Mouse (Mus musculus) intestine, postnatal 0 days (tissue): Measurements from ENCODE around the gene Ccl6. TPM values are rescaled to one million over a fixed set of nuclear protein-coding genes. Genes with fewer than 3 reads are reported as not detected.
A peak's percentile ranks its signal among the peaks of the same experiment; 100 is the strongest.

Experiments
- ATAC-seq: fragments of 200-750 bp; cut with Nextera tagmentation; 2 replicates; pipeline ENCODE4 v1.8.0; 2017; ENCODE audit warnings: mild to moderate bottlenecking, moderate TSS enrichment, moderate library complexity
- H3K27ac ChIP-seq: fragments of 300-500 bp; sonication (generic); 2 replicates; pipeline ENCODE4 v1.5.1; 2014; ENCODE audit warnings: mild to moderate bottlenecking, low read depth, low read length, moderate library complexity
- H3K27me3 ChIP-seq: fragments of 300-500 bp; sonication (generic); replicated peaks from 2 replicates; pipeline ENCODE4 v1.6.1; 2014; ENCODE audit warnings: low read length, mixed read lengths; ENCODE audit not compliant: control insufficient read depth, insufficient read depth
- H3K36me3 ChIP-seq: fragments of 300-500 bp; sonication (generic); 2 replicates; pipeline ENCODE4 v1.6.1; 2014; ENCODE audit warnings: mild to moderate bottlenecking, moderate library complexity; ENCODE audit not compliant: control insufficient read depth, insufficient read depth
- H3K4me1 ChIP-seq: fragments of 300-500 bp; sonication (generic); replicated peaks from 2 replicates; pipeline ENCODE4 v1.6.1; 2014; ENCODE audit warnings: antibody characterized with exemption, low read length, mixed read lengths; ENCODE audit not compliant: control insufficient read depth, insufficient read depth
- H3K4me2 ChIP-seq: fragments of 300-500 bp; sonication (generic); replicated peaks from 2 replicates; pipeline ENCODE4 v1.6.1; 2014; ENCODE audit warnings: low read depth, mild to moderate bottlenecking, moderate library complexity
- H3K4me3 ChIP-seq: fragments of 300-500 bp; sonication (generic); 2 replicates; pipeline ENCODE4 v1.5.1; 2014; ENCODE audit warnings: low read depth, low read length
- H3K9ac ChIP-seq: fragments of 300-500 bp; sonication (generic); 2 replicates; pipeline ENCODE4 v1.6.1; 2014; ENCODE audit warnings: mild to moderate bottlenecking, low read depth, low read length
- H3K9me3 ChIP-seq: fragments of 300-500 bp; sonication (generic); 2 replicates; pipeline ENCODE4 v1.6.1; 2016; ENCODE audit warnings: mixed run types; ENCODE audit not compliant: control insufficient read depth
- CTCF ChIP-seq: sonication (generic); IDR thresholded peaks from 2 replicates; pipeline ENCODE4 v1.5.1; 2016; ENCODE audit warnings: low read depth, mild to moderate bottlenecking, control low read depth, antibody characterized with exemption, moderate library complexity
- WGBS: fragments of 180-500 bp; shearing (Covaris S2); extraction: QIAGEN DNeasy Blood & Tissue Kit; methylation state at CpG from one replicate; pipeline ENCODE4 v1.1.7; 2014; 5-methylcytosine and 5-hydroxymethylcytosine counted together
- polyA plus RNA-seq: library from polyadenylated mRNA; unstranded; fragments of >200 nt; fragmentation: Nextera tagmentation; extraction: Ambion mirVana; gene quantifications from 2 replicates; pipeline ENCODE4 v1.2.1, GENCODE M21; 2015

Gene Ccl6
- polyA plus RNA-seq, 1 experiment from 2014 or later, result 100 TPM

- WGBS, result 69% methylated on average over 2 of the region's 2 CpGs
- TF ChIP-seq CTCF, result peak; percentile 24; the same call in 1 of the 2 replicates
- no peaks in the 10 kb centered on the region for H3K27me3 ChIP-seq
- H3K4me3 ChIP-seq, result no peak overlapping the region
- no peaks in the 10 kb centered on the region for H3K4me1 ChIP-seq
- no peak overlapping the region for H3K27ac ChIP-seq
- no peaks in the 10 kb centered on the region for H3K36me3 ChIP-seq
- no peak for ATAC-seq
- no peak overlapping the region for H3K4me2 ChIP-seq
- H3K9ac ChIP-seq, result no peak overlapping the region
- no peaks in the 10 kb centered on the region for H3K9me3 ChIP-seq
Observed at GRCm38 (mm10) chr11:83584232-83584631, 8.7 kb downstream of the Ccl6 start.

- no peak overlapping the region for H3K27ac ChIP-seq
- no peaks in the 10 kb centered on the region for H3K4me1 ChIP-seq
- no peaks in the 10 kb centered on the region for H3K27me3 ChIP-seq
- H3K9ac ChIP-seq, result no peak overlapping the region
- H3K4me3 ChIP-seq, result no peak overlapping the region
- no peak for ATAC-seq
- no peak overlapping the region for H3K4me2 ChIP-seq
- no peak for TF ChIP-seq CTCF
- no peaks in the 10 kb centered on the region for H3K36me3 ChIP-seq
- H3K9me3 ChIP-seq, result no peaks in the 10 kb centered on the region
Observed at GRCm38 (mm10) chr11:83583450-83583754, 9.5 kb downstream of the Ccl6 start.

- 52% methylated on average over 4 of the region's 4 CpGs for WGBS
- H3K9ac ChIP-seq, result no peak overlapping the region
- H3K4me2 ChIP-seq, result no peak overlapping the region
- no peaks in the 10 kb centered on the region for H3K36me3 ChIP-seq
- no peaks in the 10 kb centered on the region for H3K9me3 ChIP-seq
- no peaks in the 10 kb centered on the region for H3K27me3 ChIP-seq
- no peak for TF ChIP-seq CTCF
- no peak overlapping the region for H3K27ac ChIP-seq
- H3K4me1 ChIP-seq, result no peaks in the 10 kb centered on the region
- H3K4me3 ChIP-seq, result no peak overlapping the region
- no peak for ATAC-seq
Observed at GRCm38 (mm10) chr11:83582626-83583449, 10.0 kb downstream of the Ccl6 start.

- Histone ChIP-seq H3K36me3 (no peaks in the 10 kb centered on the region), H3K27me3 (no peaks in the 10 kb centered on the region), H3K4me3 (no peak overlapping the region), H3K9me3 (no peaks in the 10 kb centered on the region), H3K4me1 (no peaks in the 10 kb centered on the region), H3K9ac (no peak overlapping the region), H3K4me2 (no peak overlapping the region), H3K27ac (no peak overlapping the region)
- TF ChIP-seq CTCF, result no peak
- no peak for ATAC-seq
- 73% methylated on average over 4 of the region's 4 CpGs for WGBS
Observed at GRCm38 (mm10) chr11:83581626-83582610, 11.0 kb downstream of the Ccl6 start.

- H3K4me2 ChIP-seq, result no peak overlapping the region
- no peak overlapping the region for H3K4me3 ChIP-seq
- WGBS, result 58% methylated on average over 1 of the region's 1 CpGs
- ATAC-seq, result no peak
- no peaks in the 10 kb centered on the region for H3K9me3 ChIP-seq
- H3K27me3 ChIP-seq, result no peaks in the 10 kb centered on the region
- H3K9ac ChIP-seq, result no peak overlapping the region
- H3K27ac ChIP-seq, result no peak overlapping the region
- H3K4me1 ChIP-seq, result no peaks in the 10 kb centered on the region
- TF ChIP-seq CTCF, result no peak
- no peaks in the 10 kb centered on the region for H3K36me3 ChIP-seq
Observed at GRCm38 (mm10) chr11:83580699-83581232, 12.1 kb downstream of the Ccl6 start.

- no peak for TF ChIP-seq CTCF
Observed at GRCm38 (mm10) chr11:83578999-83579398, 13.9 kb downstream of the Ccl6 start.

More at GRCm38 (mm10) chr11:83578999-83579398, 13.9 kb downstream of the Ccl6 start:
- H3K9me3 ChIP-seq, result no peaks in the 10 kb centered on the region
- H3K36me3 ChIP-seq, result no peaks in the 10 kb centered on the region
- no peak overlapping the region for H3K4me2 ChIP-seq
- H3K27ac ChIP-seq, result no peak overlapping the region
- no peak overlapping the region for H3K9ac ChIP-seq
- 76% methylated on average over 3 of the region's 3 CpGs for WGBS
- no peaks in the 10 kb centered on the region for H3K27me3 ChIP-seq
- no peak for ATAC-seq
- no peak overlapping the region for H3K4me3 ChIP-seq
- H3K4me1 ChIP-seq, result no peaks in the 10 kb centered on the region
